Mouse (Mus musculus) midbrain, postnatal 0 days (tissue): ENCODE measurements around the gene Foxl1. TPM values are rescaled to one million over a fixed set of nuclear protein-coding genes. Genes with fewer than 3 reads are reported as not detected.

Experiments used
- ATAC-seq: fragments of 200-750 bp; cut with Nextera tagmentation; 2 replicates; pipeline ENCODE4 v1.8.0; 2017; ENCODE audit warnings: moderate number of reproducible peaks, mild to moderate bottlenecking, moderate TSS enrichment, moderate library complexity; ENCODE audit not compliant: low FRiP score
- DNase-seq: peaks from one replicate; pipeline ENCODE4 v3.0.0-alpha.2; 2015; ENCODE audit warnings: low spot score
- H3K27ac ChIP-seq: fragments of 300-500 bp; sonication (generic); 2 replicates; pipeline ENCODE4 v1.5.1; 2014; ENCODE audit warnings: low read depth, mild to moderate bottlenecking, low read length, mixed read lengths
- H3K27me3 ChIP-seq: fragments of 300-500 bp; sonication (generic); 2 replicates; pipeline ENCODE4 v1.6.1; 2014; ENCODE audit warnings: low read length, control low read depth, mixed read lengths; ENCODE audit not compliant: insufficient read depth
- H3K36me3 ChIP-seq: fragments of 300-500 bp; sonication (generic); 2 replicates; pipeline ENCODE4 v1.6.1; 2014; ENCODE audit warnings: low read length, control low read depth, mixed read lengths; ENCODE audit not compliant: insufficient read depth
- H3K4me1 ChIP-seq: fragments of 300-500 bp; sonication (generic); 2 replicates; pipeline ENCODE4 v1.6.1; 2014; ENCODE audit warnings: mild to moderate bottlenecking, control low read depth, antibody characterized with exemption, low read length, mixed read lengths; ENCODE audit not compliant: insufficient read depth
- H3K4me2 ChIP-seq: fragments of 300-500 bp; sonication (generic); 2 replicates; pipeline ENCODE4 v1.6.1; 2014; ENCODE audit warnings: low read depth, mild to moderate bottlenecking, low read length, mixed read lengths; ENCODE audit not compliant: poor library complexity, severe bottlenecking
- H3K4me3 ChIP-seq: fragments of 300-500 bp; sonication (generic); 2 replicates; pipeline ENCODE4 v1.5.1; 2014; ENCODE audit warnings: low read depth, mild to moderate bottlenecking, low read length, moderate library complexity
- H3K9ac ChIP-seq: fragments of 300-500 bp; sonication (generic); replicated peaks from 2 replicates; pipeline ENCODE4 v1.6.1; 2014; ENCODE audit warnings: mild to moderate bottlenecking, low read length, moderate library complexity, mixed read lengths; ENCODE audit not compliant: poor library complexity, severe bottlenecking
- H3K9me3 ChIP-seq: fragments of 300-500 bp; sonication (generic); 2 replicates; pipeline ENCODE4 v1.6.1; 2016; ENCODE audit warnings: low read length, control low read depth
- CTCF ChIP-seq: IDR thresholded peaks from 2 replicates; pipeline ENCODE4 v1.5.1; 2016; ENCODE audit warnings: antibody characterized with exemption, mild to moderate bottlenecking
- WGBS: fragments of 180-500 bp; shearing (Covaris S2); extraction: QIAGEN DNeasy Blood & Tissue Kit; methylation state at CpG from one replicate; pipeline ENCODE4 v1.1.7; 2014; 5-methylcytosine and 5-hydroxymethylcytosine counted together
- microRNA-seq: library from miRNA; unstranded; fragments of <30 nt; microRNA quantifications from one replicate; pipeline ENCODE4, GENCODE M21; 2016; ENCODE audit warnings: borderline number of aligned reads
- polyA plus RNA-seq: library from polyadenylated mRNA; unstranded; fragments of >200 nt; fragmentation: Nextera tagmentation; extraction: Ambion mirVana; gene quantifications from 2 replicates; pipeline ENCODE4 v1.2.1, GENCODE M21; 2015
- total RNA-seq: library from RNA; depleted of rRNA; stranded (reverse); fragments of >200 nt; gene quantifications from 2 replicates; pipeline ENCODE4 v1.2.3, GENCODE M21; 2014; rRNA removed

Foxl1 gene
- total and polyA plus RNA-seq, 2 experiments from 2014 or later: 0.20 to 0.22 TPM

GRCm38 (mm10) chr8:121174178-121174577, 46.4 kb downstream of the Foxl1 start:
- no peak for TF ChIP-seq CTCF

DNA sequence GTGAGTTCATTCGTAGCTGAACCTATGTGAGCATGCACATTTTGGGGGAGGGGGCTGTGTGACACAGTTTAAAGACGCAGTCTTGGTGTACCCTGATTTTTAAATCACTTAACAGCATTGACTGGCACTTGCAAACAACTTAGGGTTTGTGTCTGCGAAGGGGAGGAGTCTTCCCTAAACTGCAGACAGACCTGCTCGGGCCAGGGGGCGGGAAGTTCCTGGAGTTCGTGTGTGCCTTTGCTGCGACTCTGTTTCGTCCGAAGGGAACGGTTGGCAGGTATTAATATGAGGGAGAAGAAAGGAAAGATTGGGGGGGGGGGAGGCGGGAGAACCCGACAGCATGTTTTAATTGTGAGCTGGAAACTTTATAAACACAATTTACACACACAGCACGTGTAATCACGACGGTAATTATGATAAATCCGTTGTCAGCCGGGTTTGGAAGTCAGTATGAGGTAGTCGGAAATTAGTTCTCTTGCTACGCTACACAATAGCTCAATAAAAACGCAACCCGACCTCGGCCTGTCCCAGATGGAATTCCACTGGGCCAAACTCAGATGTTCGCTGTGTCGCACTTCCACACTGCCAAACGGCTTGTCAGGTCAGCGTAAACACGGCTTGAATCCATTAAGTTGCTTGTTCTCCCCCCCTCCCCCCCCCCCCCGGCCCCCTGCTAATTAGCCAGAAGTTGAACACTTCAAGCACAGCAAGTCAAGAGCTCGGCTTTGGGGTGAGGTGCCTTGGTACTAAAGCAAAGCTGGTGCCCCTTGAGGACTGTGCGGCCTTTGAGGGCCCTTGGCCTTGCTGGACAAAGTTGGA, 47.2 kb downstream of the Foxl1 start:
- 69% methylated on average over 30 of the region's 30 CpGs for WGBS
- H3K9me3 ChIP-seq: no peaks in the 10 kb centered on the region
- no peaks in the 10 kb centered on the region for H3K4me1 ChIP-seq
- no peak overlapping the region for H3K4me2 ChIP-seq
- H3K36me3 ChIP-seq: no peaks in the 10 kb centered on the region
- DNase-seq (no peak), ATAC-seq (no peak)
- H3K27me3 ChIP-seq: no peaks in the 10 kb centered on the region
- H3K9ac ChIP-seq: no peak overlapping the region
- H3K4me3 ChIP-seq: no peak overlapping the region
- no peak for TF ChIP-seq CTCF
- no peak overlapping the region for H3K27ac ChIP-seq

More at GRCm38 (mm10) chr8:121174178-121174577, 46.4 kb downstream of the Foxl1 start:
- 71% methylated on average over 10 of the region's 10 CpGs for WGBS
- Histone ChIP-seq H3K4me1 (no peaks in the 10 kb centered on the region), H3K4me3 (no peak overlapping the region), H3K9ac (no peak overlapping the region), H3K36me3 (no peaks in the 10 kb centered on the region), H3K27me3 (no peaks in the 10 kb centered on the region), H3K9me3 (no peaks in the 10 kb centered on the region), H3K4me2 (no peak overlapping the region), H3K27ac (no peak overlapping the region)
- ATAC-seq (no peak), DNase-seq (no peak)

- Histone ChIP-seq H3K9me3 (no peaks in the 10 kb centered on the region), H3K9ac (no peak overlapping the region), H3K4me3 (no peak overlapping the region), H3K4me1 (no peaks in the 10 kb centered on the region), H3K4me2 (no peak overlapping the region), H3K36me3 (no peaks in the 10 kb centered on the region), H3K27ac (no peak overlapping the region), H3K27me3 (no peaks in the 10 kb centered on the region)
- 77% methylated on average over 8 of the region's 8 CpGs for WGBS
- ATAC-seq (no peak), DNase-seq (no peak)
- no peak for TF ChIP-seq CTCF
Measured at GRCm38 (mm10) chr8:121175540-121176090, 47.9 kb downstream of the Foxl1 start.

DNA sequence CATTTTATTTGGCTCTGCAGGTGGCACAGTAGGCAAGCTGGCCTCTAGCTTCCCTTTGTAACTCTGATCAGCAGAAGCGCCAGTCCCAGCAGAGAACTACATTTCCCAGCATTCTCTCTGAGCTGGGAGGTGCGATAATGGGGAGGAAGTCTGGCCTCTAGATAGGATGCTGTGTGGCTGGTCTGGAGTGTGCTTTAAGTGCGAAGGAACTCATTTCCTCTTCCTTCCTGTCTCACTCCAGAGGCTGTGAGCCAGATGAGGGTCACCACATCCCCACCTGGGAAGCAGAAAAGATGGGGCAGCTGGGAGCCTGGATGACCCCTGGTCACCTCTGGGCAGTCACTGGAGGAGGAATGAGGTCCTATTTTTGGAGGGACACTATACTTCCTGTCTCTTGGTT, 48.6 kb downstream of the Foxl1 start:
- ATAC-seq: no peak
- no peaks in the 10 kb centered on the region for H3K4me1 ChIP-seq
- DNase-seq: no peak
- H3K27me3 ChIP-seq: no peaks in the 10 kb centered on the region
- no peaks in the 10 kb centered on the region for H3K9me3 ChIP-seq
- H3K9ac ChIP-seq: no peak overlapping the region
- no peaks in the 10 kb centered on the region for H3K36me3 ChIP-seq
- 33% methylated on average over 3 of the region's 3 CpGs for WGBS
- H3K4me2 ChIP-seq: no peak overlapping the region
- no peak overlapping the region for H3K27ac ChIP-seq
- no peak for TF ChIP-seq CTCF
- no peak overlapping the region for H3K4me3 ChIP-seq

Small RNA genes lying within 50 kb of the gene (microRNA-seq; reads per million reads assigned to microRNA genes)
- gene Gm27530: not detected

Other genes starting within 250 kb of the Foxl1 start
- gene Foxf1, start 43.6 kb upstream of the Foxl1 start, total RNA-seq: 0.71 and 3.5 TPM in 2 replicates
- gene Foxf1, start 43.6 kb upstream of the Foxl1 start, polyA plus RNA-seq: 1.5 and 1.6 TPM in 2 replicates
- 53.4 and 67.1 TPM in 2 replicates for gene Mthfsd, start 19.5 kb upstream of the Foxl1 start, total RNA-seq
- 34.6 and 37.2 TPM in 2 replicates for gene Mthfsd, start 19.5 kb upstream of the Foxl1 start, polyA plus RNA-seq
- 7.6 and 10.9 TPM in 2 replicates for gene Foxc2, start 11.8 kb upstream of the Foxl1 start, total RNA-seq
- 2.6 and 2.8 TPM in 2 replicates for gene Foxc2, start 11.8 kb upstream of the Foxl1 start, polyA plus RNA-seq